Mouse (Mus musculus) embryonic facial prominence, embryonic 14.5 days (tissue): ENCODE results near the gene Olfr147. TPM values are rescaled to one million over a fixed set of nuclear protein-coding genes. Genes with fewer than 3 reads are reported as not detected.
"Not testable (repeated sequence)": the region's sequence is repeated elsewhere in the genome, so short reads cannot be mapped to it uniquely, and the experiment has no call there.

Experiments
- ATAC-seq: fragments of 200-750 bp; cut with Nextera tagmentation; 2 replicates; pipeline ENCODE4 v1.8.0; 2017; ENCODE audit warnings: low read depth, moderate number of reproducible peaks, moderate TSS enrichment
- DNase-seq: peaks from one replicate; pipeline ENCODE4 v3.0.0-alpha.2; 2015; ENCODE audit warnings: low spot score
- H3K27ac ChIP-seq: fragments of 300-500 bp; sonication (generic); replicated peaks from 2 replicates; pipeline ENCODE4 v1.5.1; 2014; ENCODE audit warnings: low read depth, mild to moderate bottlenecking, low read length, moderate library complexity
- H3K27me3 ChIP-seq: fragments of 300-500 bp; sonication (generic); replicated peaks from 2 replicates; pipeline ENCODE4 v1.6.1; 2014; ENCODE audit warnings: low read length; ENCODE audit not compliant: control insufficient read depth, insufficient read depth
- H3K36me3 ChIP-seq: fragments of 300-500 bp; sonication (generic); 2 replicates; pipeline ENCODE4 v1.6.1; 2014; ENCODE audit warnings: low read length, mixed read lengths; ENCODE audit not compliant: control insufficient read depth, insufficient read depth
- H3K4me1 ChIP-seq: fragments of 300-500 bp; sonication (generic); 2 replicates; pipeline ENCODE4 v1.6.1; 2014; ENCODE audit warnings: antibody characterized with exemption, low read length; ENCODE audit not compliant: control insufficient read depth, insufficient read depth
- H3K4me2 ChIP-seq: fragments of 300-500 bp; sonication (generic); 2 replicates; pipeline ENCODE4 v1.6.1; 2014; ENCODE audit warnings: low read depth, mild to moderate bottlenecking, low read length, moderate library complexity, mixed read lengths
- H3K4me3 ChIP-seq: fragments of 300-500 bp; sonication (generic); 2 replicates; pipeline ENCODE4 v1.5.1; 2014; ENCODE audit warnings: low read depth, mild to moderate bottlenecking, low read length
- H3K9ac ChIP-seq: fragments of 300-500 bp; sonication (generic); 2 replicates; pipeline ENCODE4 v1.6.1; 2014; ENCODE audit warnings: low read depth, mild to moderate bottlenecking, low read length, moderate library complexity, mixed read lengths
- H3K9me3 ChIP-seq: fragments of 300-500 bp; sonication (generic); 2 replicates; pipeline ENCODE4 v1.6.1; 2016; ENCODE audit warnings: low read length; ENCODE audit not compliant: control insufficient read depth
- WGBS: fragments of 180-500 bp; shearing (Covaris S2); extraction: QIAGEN DNeasy Blood & Tissue Kit; methylation state at CpG from one replicate; pipeline ENCODE4 v1.1.7; 2014; 5-methylcytosine and 5-hydroxymethylcytosine counted together
- polyA plus RNA-seq: library from polyadenylated mRNA; unstranded; fragments of >200 nt; fragmentation: Nextera tagmentation; extraction: Ambion mirVana; gene quantifications from 2 replicates; pipeline ENCODE4 v1.2.1, GENCODE M21; 2014

The Olfr147 gene
- not detected in 2 replicates for polyA plus RNA-seq

DNA sequence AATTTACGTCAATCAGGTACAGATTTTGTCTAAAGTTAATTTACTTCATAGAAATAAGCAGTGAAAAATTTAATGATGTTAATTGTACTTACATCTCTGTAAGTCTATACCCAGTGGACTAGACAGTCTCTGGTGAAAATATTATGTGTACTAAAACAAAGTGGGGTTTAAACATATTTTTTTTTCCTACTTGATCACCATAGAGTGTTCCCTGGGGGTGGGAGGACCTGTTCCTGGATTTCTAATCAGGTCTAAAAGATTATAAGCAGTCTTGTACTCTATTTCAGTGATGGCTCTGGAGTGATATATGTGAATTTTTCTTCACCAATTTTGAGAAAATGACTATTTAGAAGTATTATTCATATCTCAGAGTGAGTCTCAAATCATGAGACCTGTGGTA, at the start of gene Olfr147:
TSS of gene Olfr147 (plus strand) at position 301 of the 400 bp plus-strand sequence.
- H3K4me1 ChIP-seq = no peaks in the 10 kb centered on the region
- H3K36me3 ChIP-seq = no peaks in the 10 kb centered on the region
- no peak within 1 kb of the TSS for H3K4me2 ChIP-seq
- 83% methylated on average over 1 of the region's 1 CpGs for WGBS
- no peak within 1 kb of the TSS for H3K4me3 ChIP-seq
- H3K27me3 ChIP-seq = no peaks in the 10 kb centered on the region
- H3K9ac ChIP-seq = no peak within 1 kb of the TSS
- DNase-seq = no peak
- ATAC-seq = no peak
- H3K9me3 ChIP-seq = no peaks in the 10 kb centered on the region
- H3K27ac ChIP-seq = no peak within 1 kb of the TSS

DNA sequence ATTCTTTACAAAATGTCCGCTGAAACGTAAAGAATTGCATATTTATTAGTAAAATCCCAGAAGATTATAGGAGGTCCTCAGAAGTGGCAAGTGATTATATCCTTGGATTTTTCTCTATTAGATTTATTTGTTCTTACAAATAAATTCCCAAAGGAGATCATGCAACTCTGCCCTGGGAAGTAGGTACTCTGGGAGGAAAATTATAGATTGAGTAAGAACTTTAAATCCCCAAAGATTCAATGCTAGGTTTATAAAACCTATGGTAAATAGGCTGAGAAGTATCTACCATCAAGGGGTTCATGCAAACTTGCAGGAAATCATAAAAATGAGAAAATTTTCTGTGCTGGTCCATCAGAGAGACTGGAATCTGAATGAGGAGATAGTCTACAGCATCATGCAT, 34.9 kb upstream of the Olfr147 start, which contains the start of gene Olfr250:
TSS of gene Olfr250 (plus strand) at position 301 of the 400 bp plus-strand sequence.
- H3K36me3 ChIP-seq = no peaks in the 10 kb centered on the region
- 92% methylated on average over 2 of the region's 2 CpGs for WGBS
- no peak within 1 kb of the TSS for H3K4me3 ChIP-seq
- H3K9me3 ChIP-seq = no peaks in the 10 kb centered on the region
- no peak for DNase-seq
- no peak for ATAC-seq
- no peak within 1 kb of the TSS for H3K27ac ChIP-seq
- H3K27me3 ChIP-seq = no peaks in the 10 kb centered on the region
- H3K4me2 ChIP-seq = no peak within 1 kb of the TSS
- H3K9ac ChIP-seq = no peak within 1 kb of the TSS
- H3K4me1 ChIP-seq = no peaks in the 10 kb centered on the region

- no peak within 1 kb of the TSS for H3K4me3 ChIP-seq
- no peak within 1 kb of the TSS for H3K9ac ChIP-seq
- no peaks in the 10 kb centered on the region for H3K36me3 ChIP-seq
- H3K27ac ChIP-seq = no peak within 1 kb of the TSS
- H3K4me2 ChIP-seq = no peak within 1 kb of the TSS
- ATAC-seq (no peak), DNase-seq (no peak)
- WGBS = 64% methylated on average over 2 of the region's 2 CpGs
- H3K4me1 ChIP-seq = no peaks in the 10 kb centered on the region
- H3K9me3 ChIP-seq = no peaks in the 10 kb centered on the region
- H3K27me3 ChIP-seq = no peaks in the 10 kb centered on the region
These were observed 24.7 kb upstream of the Olfr147 start, which contains the start of gene Olfr251 for GRCm38 (mm10) chr9:38376786-38377185. Olfr251 (plus strand) TSS chr9:38377086.

GRCm38 (mm10) chr9:38407502-38407901, 6.0 kb downstream of the Olfr147 start:
- H3K4me1 ChIP-seq, H3K9me3 ChIP-seq, H3K27me3 ChIP-seq, H3K9ac ChIP-seq, H3K27ac ChIP-seq, H3K4me3 ChIP-seq, H3K4me2 ChIP-seq, ATAC-seq, DNase-seq, H3K36me3 ChIP-seq: not testable (repeated sequence)
- 88% methylated on average over 3 of the region's 3 CpGs for WGBS

DNA sequence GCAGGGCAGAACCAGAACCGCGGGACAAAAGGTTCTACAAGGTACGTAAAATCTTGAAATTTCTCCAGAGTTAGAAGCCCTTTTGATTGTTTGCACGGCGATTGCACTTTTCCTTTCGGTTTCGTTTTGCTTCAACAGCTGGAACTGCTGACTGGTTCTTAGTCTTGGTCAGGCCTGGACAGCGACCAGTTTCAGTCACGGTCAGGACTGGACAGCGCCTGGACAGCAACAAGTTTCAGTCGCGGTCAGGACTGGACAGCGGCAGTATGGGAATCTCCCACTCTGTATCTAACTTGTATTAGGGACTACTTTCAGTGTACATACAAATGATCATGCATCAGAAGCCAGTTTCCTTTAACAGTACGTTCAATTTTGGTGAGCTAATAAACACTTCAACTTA, 12.0 kb downstream of the Olfr147 start:
- not testable (repeated sequence) for H3K9me3 ChIP-seq, H3K4me2 ChIP-seq, H3K27ac ChIP-seq, H3K4me3 ChIP-seq, ATAC-seq, H3K9ac ChIP-seq, H3K36me3 ChIP-seq, H3K4me1 ChIP-seq, H3K27me3 ChIP-seq
- 91% methylated on average over 14 of the region's 14 CpGs for WGBS
- peak; percentile 38 for DNase-seq

GRCm38 (mm10) chr9:38423801-38424200, 22.3 kb downstream of the Olfr147 start:
- DNase-seq (no peak), ATAC-seq (no peak)
- Histone ChIP-seq H3K4me3 (no peak overlapping the region), H3K4me2 (no peak overlapping the region), H3K9me3 (no peaks in the 10 kb centered on the region), H3K27me3 (no peaks in the 10 kb centered on the region), H3K4me1 (no peaks in the 10 kb centered on the region), H3K27ac (no peak overlapping the region), H3K9ac (no peak overlapping the region), H3K36me3 (no peaks in the 10 kb centered on the region)

DNA sequence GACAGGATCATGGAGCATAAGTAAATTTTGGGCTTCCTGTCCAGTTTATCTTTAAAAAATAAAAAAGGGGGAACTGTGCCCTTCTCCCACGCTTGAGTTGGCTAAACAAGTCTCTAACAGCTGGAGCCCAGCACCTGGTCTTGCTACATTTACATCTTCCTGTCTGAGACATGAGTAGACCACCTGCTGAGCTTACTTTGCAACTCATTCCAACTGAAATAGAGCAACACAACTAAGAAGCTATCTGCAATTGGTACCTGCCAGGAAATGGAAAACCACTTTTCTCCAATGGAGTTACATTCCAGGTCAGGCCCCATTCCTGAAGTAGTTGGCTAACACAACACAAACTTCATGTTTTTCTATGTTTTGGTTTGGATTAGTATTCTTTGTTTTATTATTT, 25.5 kb downstream of the Olfr147 start:
- ATAC-seq = no peak
- DNase-seq = no peak
- WGBS = 36% methylated on average over 1 of the region's 1 CpGs

DNA sequence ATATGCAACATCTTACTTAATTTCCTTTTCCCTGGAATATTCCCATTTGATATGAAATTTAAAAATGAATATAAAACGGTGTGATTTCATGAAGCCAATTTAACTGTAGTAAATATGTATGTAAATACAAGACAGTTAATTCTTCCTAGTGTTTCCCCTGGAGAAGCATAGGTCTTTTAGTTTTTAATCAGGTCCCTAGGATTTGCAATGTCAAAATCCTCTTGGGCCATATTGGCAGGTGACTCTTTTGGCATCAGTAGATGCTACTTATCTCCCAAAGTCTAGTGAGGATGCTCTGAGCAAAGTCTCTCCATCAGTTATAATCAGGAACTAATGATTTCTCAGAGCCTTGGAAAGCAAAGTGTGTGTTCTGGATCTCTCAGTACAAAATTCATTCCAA, 27.7 kb downstream of the Olfr147 start, which contains the start of gene Olfr901:
TSS of gene Olfr901 (plus strand) at position 301 of the 400 bp plus-strand sequence.
- Histone ChIP-seq H3K36me3 (no peaks in the 10 kb centered on the region), H3K4me2 (no peak within 1 kb of the TSS), H3K27ac (no peak within 1 kb of the TSS), H3K4me3 (no peak within 1 kb of the TSS), H3K9me3 (no peaks in the 10 kb centered on the region), H3K4me1 (no peaks in the 10 kb centered on the region), H3K9ac (no peak within 1 kb of the TSS), H3K27me3 (no peaks in the 10 kb centered on the region)
- no peak for ATAC-seq
- DNase-seq = no peak
- 82% methylated on average over 1 of the region's 1 CpGs for WGBS

More for the DNA sequence above, 25.5 kb downstream of the Olfr147 start:
- no peak overlapping the region for H3K4me2 ChIP-seq
- H3K4me1 ChIP-seq = no peaks in the 10 kb centered on the region
- H3K4me3 ChIP-seq = no peak overlapping the region
- no peak overlapping the region for H3K9ac ChIP-seq
- no peaks in the 10 kb centered on the region for H3K27me3 ChIP-seq
- no peak overlapping the region for H3K27ac ChIP-seq
- H3K9me3 ChIP-seq = no peaks in the 10 kb centered on the region
- no peaks in the 10 kb centered on the region for H3K36me3 ChIP-seq

- Histone ChIP-seq H3K27me3 (no peaks in the 10 kb centered on the region), H3K4me3 (no peak within 1 kb of the TSS), H3K9me3 (no peaks in the 10 kb centered on the region), H3K36me3 (no peaks in the 10 kb centered on the region), H3K4me1 (no peaks in the 10 kb centered on the region), H3K27ac (no peak within 1 kb of the TSS), H3K4me2 (no peak within 1 kb of the TSS), H3K9ac (no peak within 1 kb of the TSS)
- WGBS = 83% methylated on average over 5 of the region's 5 CpGs
- no peak for ATAC-seq
- DNase-seq = no peak
These were observed 45.9 kb downstream of the Olfr147 start, which contains the start of gene Olfr902 for GRCm38 (mm10) chr9:38447352-38447751. Olfr902 (plus strand) TSS chr9:38447652.
